Mouse (Mus musculus) kidney, embryonic 15.5 days (tissue): ENCODE data around the gene Ypel3. TPM values are rescaled to one million over a fixed set of nuclear protein-coding genes. Genes with fewer than 3 reads are reported as not detected.
"Not testable (repeated sequence)": the region's sequence is repeated elsewhere in the genome, so short reads cannot be mapped to it uniquely, and the experiment has no call there.

Experiments used
- ATAC-seq: fragments of 200-750 bp; cut with Nextera tagmentation; replicated peaks from 2 replicates; pipeline ENCODE4 v1.8.0; 2017; ENCODE audit warnings: moderate TSS enrichment; ENCODE audit not compliant: low FRiP score
- H3K27ac ChIP-seq: fragments of 300-500 bp; sonication (generic); 2 replicates; pipeline ENCODE4 v1.5.1; 2015; ENCODE audit warnings: mild to moderate bottlenecking, inconsistent platforms
- H3K27me3 ChIP-seq: fragments of 300-500 bp; sonication (generic); 2 replicates; pipeline ENCODE4 v1.6.1; 2015; ENCODE audit warnings: inconsistent platforms
- H3K36me3 ChIP-seq: fragments of 300-500 bp; sonication (generic); 2 replicates; pipeline ENCODE4 v1.6.1; 2015; ENCODE audit warnings: inconsistent platforms
- H3K4me1 ChIP-seq: fragments of 300-500 bp; sonication (generic); 2 replicates; pipeline ENCODE4 v1.6.1; 2015; ENCODE audit warnings: inconsistent platforms
- H3K4me2 ChIP-seq: fragments of 300-500 bp; sonication (generic); 2 replicates; pipeline ENCODE4 v1.6.1; 2015; ENCODE audit warnings: moderate library complexity, mild to moderate bottlenecking, inconsistent platforms
- H3K4me3 ChIP-seq: fragments of 300-500 bp; sonication (generic); replicated peaks from 2 replicates; pipeline ENCODE4 v1.5.1; 2015; ENCODE audit warnings: mild to moderate bottlenecking, inconsistent platforms
- H3K9ac ChIP-seq: fragments of 300-500 bp; sonication (generic); 2 replicates; pipeline ENCODE4 v1.6.1; 2015; ENCODE audit warnings: mild to moderate bottlenecking, inconsistent platforms
- H3K9me3 ChIP-seq: fragments of 300-500 bp; sonication (generic); replicated peaks from 2 replicates; pipeline ENCODE4 v1.6.1; 2016; ENCODE audit warnings: inconsistent platforms
- WGBS: fragments of 180-500 bp; shearing (Covaris S2); methylation state at CpG from one replicate; pipeline ENCODE4 v1.1.7; 2015; ENCODE audit warnings: mixed read lengths; 5-methylcytosine and 5-hydroxymethylcytosine counted together
- polyA plus RNA-seq: library from polyadenylated mRNA; unstranded; fragments of >200 nt; fragmentation: Nextera tagmentation; extraction: Ambion mirVana; gene quantifications from 2 replicates; pipeline ENCODE4 v1.2.1, GENCODE M21; 2015

Gene Ypel3
- polyA plus RNA-seq, 1 experiment from 2014 or later, result 82.2 TPM

GRCm38 (mm10) chr7:126773351-126773750, 3.4 kb upstream of the Ypel3 start:
- Histone ChIP-seq H3K27me3 (no peaks in the 10 kb centered on the region), H3K4me2 (no peak overlapping the region), H3K27ac (no peak overlapping the region), H3K4me3 (no peak overlapping the region), H3K36me3 (peaks cover 54% of the 10 kb centered on the region), H3K9ac (no peak overlapping the region), H3K4me1 (peaks cover 27% of the 10 kb centered on the region), H3K9me3 (no peaks in the 10 kb centered on the region)
- ATAC-seq, result no peak
- WGBS, result 47% methylated on average over 2 of the region's 2 CpGs

GRCm38 (mm10) chr7:126774463-126774862, 2.3 kb upstream of the Ypel3 start:
- Histone ChIP-seq H3K4me1 (peaks cover 27% of the 10 kb centered on the region), H3K27ac (no peak overlapping the region), H3K9me3 (no peaks in the 10 kb centered on the region), H3K36me3 (peaks cover 49% of the 10 kb centered on the region), H3K27me3 (no peaks in the 10 kb centered on the region), H3K4me2 (no peak overlapping the region), H3K9ac (no peak overlapping the region), H3K4me3 (no peak overlapping the region)
- WGBS, result 79% methylated on average over 2 of the region's 2 CpGs
- ATAC-seq, result no peak

- 78% methylated on average over 10 of the region's 10 CpGs for WGBS
- H3K4me2 ChIP-seq, result no peak overlapping the region
Observed at GRCm38 (mm10) chr7:126775185-126775977, 1.4 kb upstream of the Ypel3 start.

GRCm38 (mm10) chr7:126775978-126776234, 849 bp upstream of the Ypel3 start:
- H3K27ac ChIP-seq, result peak overlapping the region; percentile 85
- no peaks in the 10 kb centered on the region for H3K27me3 ChIP-seq
- peaks cover 35% of the 10 kb centered on the region for H3K36me3 ChIP-seq
- H3K4me3 ChIP-seq, result no peak overlapping the region
- 56% methylated on average over 3 of the region's 3 CpGs for WGBS
- H3K9me3 ChIP-seq, result no peaks in the 10 kb centered on the region
- ATAC-seq, result no peak
- H3K4me1 ChIP-seq, result peaks cover 41% of the 10 kb centered on the region
- H3K9ac ChIP-seq, result no peak overlapping the region; the same call in 1 of the 2 replicates
- H3K4me2 ChIP-seq, result peak overlapping the region; percentile 98; the same call in 1 of the 2 replicates

More at GRCm38 (mm10) chr7:126775185-126775977, 1.4 kb upstream of the Ypel3 start:
- Histone ChIP-seq H3K4me1 (peaks cover 37% of the 10 kb centered on the region), H3K27me3 (no peaks in the 10 kb centered on the region), H3K36me3 (peaks cover 40% of the 10 kb centered on the region), H3K9ac (no peak overlapping the region), H3K27ac (peak overlapping the region; percentile 85), H3K4me3 (no peak overlapping the region), H3K9me3 (no peaks in the 10 kb centered on the region)
- ATAC-seq, result no peak

- no peaks in the 10 kb centered on the region for H3K9me3 ChIP-seq
- H3K27ac ChIP-seq, result peak overlapping the region; percentile 85
- peaks cover 51% of the 10 kb centered on the region for H3K4me1 ChIP-seq
- peaks cover 25% of the 10 kb centered on the region for H3K36me3 ChIP-seq
- ATAC-seq, result peak; percentile 13; the same call in 1 of the 2 replicates
- no peaks in the 10 kb centered on the region for H3K27me3 ChIP-seq
- peak overlapping the region; percentile 91 for H3K9ac ChIP-seq
- peak overlapping the region; percentile 98 for H3K4me2 ChIP-seq
- 27% methylated on average over 10 of the region's 10 CpGs for WGBS
- peak overlapping the region; percentile 85 for H3K4me3 ChIP-seq
Observed at GRCm38 (mm10) chr7:126777476-126777875, 721 bp downstream of the Ypel3 start.

- Histone ChIP-seq H3K9ac (peak overlapping the region; percentile 91; the same call in 1 of the 2 replicates), H3K27ac (peak overlapping the region; percentile 85; the same call in 1 of the 2 replicates), H3K4me1 (peaks cover 51% of the 10 kb centered on the region), H3K27me3 (no peaks in the 10 kb centered on the region), H3K4me3 (peak overlapping the region; percentile 85), H3K36me3 (peaks cover 20% of the 10 kb centered on the region), H3K9me3 (no peaks in the 10 kb centered on the region), H3K4me2 (peak overlapping the region; percentile 98)
- ATAC-seq, result no peak
- WGBS, result 88% methylated on average over 3 of the region's 3 CpGs
Observed at GRCm38 (mm10) chr7:126778147-126778546, 1.4 kb downstream of the Ypel3 start.

GRCm38 (mm10) chr7:126779101-126779500, 2.3 kb downstream of the Ypel3 start:
- WGBS, result 91% methylated on average over 7 of the region's 7 CpGs
- not testable (repeated sequence) for ATAC-seq, H3K9ac ChIP-seq, H3K9me3 ChIP-seq, H3K4me2 ChIP-seq, H3K27me3 ChIP-seq, H3K4me3 ChIP-seq, H3K27ac ChIP-seq
- Histone ChIP-seq H3K4me1 (peaks cover 51% of the 10 kb centered on the region), H3K36me3 (peaks cover 22% of the 10 kb centered on the region)

- Histone ChIP-seq H3K4me1 (peaks cover 51% of the 10 kb centered on the region), H3K36me3 (peaks cover 29% of the 10 kb centered on the region), H3K4me3 (peak overlapping the region; percentile 49), H3K9me3 (no peaks in the 10 kb centered on the region), H3K27me3 (no peaks in the 10 kb centered on the region), H3K27ac (peak overlapping the region; percentile 72), H3K4me2 (peak overlapping the region; percentile 92), H3K9ac (peak overlapping the region; percentile 42)
- peak; percentile 56 for ATAC-seq
- under 1% methylated on average over 21 of the region's 21 CpGs for WGBS
Observed at GRCm38 (mm10) chr7:126779983-126780970, 3.5 kb downstream of the Ypel3 start.

GRCm38 (mm10) chr7:126780971-126781635, 4.3 kb downstream of the Ypel3 start, which contains the start of gene Tbx6:
Gene Tbx6, plus strand, starts transcription at chr7:126781483.
- Histone ChIP-seq H3K4me1 (peaks cover 44% of the 10 kb centered on the region), H3K27ac (peak within 1 kb of the TSS; percentile 41), H3K9me3 (no peaks in the 10 kb centered on the region), H3K27me3 (no peaks in the 10 kb centered on the region), H3K9ac (peak within 1 kb of the TSS; percentile 42), H3K4me3 (peak within 1 kb of the TSS; percentile 49), H3K36me3 (peaks cover 34% of the 10 kb centered on the region), H3K4me2 (peak within 1 kb of the TSS; percentile 92)
- WGBS, result 3% methylated on average over 22 of the region's 22 CpGs
- 0 out of 2 replicates have a peak, but pooled peaks have one; percentile 1 for ATAC-seq

GRCm38 (mm10) chr7:126781661-126782370, 5.1 kb downstream of the Ypel3 start:
- 0 out of 2 replicates have a peak overlapping the region, but pooled peaks have one; percentile 42 for H3K9ac ChIP-seq
- no peak for ATAC-seq
- H3K9me3 ChIP-seq, result no peaks in the 10 kb centered on the region
- 0 out of 2 replicates have a peak overlapping the region, but pooled peaks have one; percentile 13 for H3K27ac ChIP-seq
- H3K4me1 ChIP-seq, result peaks cover 39% of the 10 kb centered on the region
- H3K27me3 ChIP-seq, result no peaks in the 10 kb centered on the region
- peaks cover 41% of the 10 kb centered on the region for H3K36me3 ChIP-seq
- peak overlapping the region; percentile 92 for H3K4me2 ChIP-seq
- WGBS, result 26% methylated on average over 11 of the region's 11 CpGs
- H3K4me3 ChIP-seq, result peak overlapping the region; percentile 49; the same call in 1 of the 2 replicates

- ATAC-seq, result no peak
- Histone ChIP-seq H3K36me3 (peaks cover 50% of the 10 kb centered on the region), H3K9me3 (no peaks in the 10 kb centered on the region), H3K27ac (0 out of 2 replicates have a peak overlapping the region, but pooled peaks have one; percentile 28), H3K4me3 (no peak overlapping the region), H3K27me3 (no peaks in the 10 kb centered on the region), H3K4me2 (no peak overlapping the region), H3K4me1 (peaks cover 31% of the 10 kb centered on the region), H3K9ac (no peak overlapping the region)
- 63% methylated on average over 13 of the region's 13 CpGs for WGBS
Observed at GRCm38 (mm10) chr7:126782693-126783092, 5.9 kb downstream of the Ypel3 start.
